Mouse (Mus musculus) thymus, postnatal 0 days (tissue): Measurements from ENCODE around the gene Lhx3. TPM values are rescaled to one million over a fixed set of nuclear protein-coding genes. Genes with fewer than 3 reads are reported as not detected.

Source experiments
- polyA plus RNA-seq: library from polyadenylated mRNA; unstranded; fragments of >200 nt; fragmentation: Nextera tagmentation; extraction: Ambion mirVana; gene quantifications from 2 replicates; pipeline ENCODE4 v1.2.1, GENCODE M21; 2015

The Lhx3 gene
- polyA plus RNA-seq, 1 experiment from 2014 or later: 0.17 TPM

Other genes starting within 250 kb of the Lhx3 start
- gene Camsap1, start 225.0 kb downstream of the Lhx3 start, polyA plus RNA-seq: 6.1 and 8.0 TPM in 2 replicates
- 76.2 and 78.7 TPM in 2 replicates for gene Ubac1, start 186.5 kb downstream of the Lhx3 start, polyA plus RNA-seq
- gene Nacc2, start 85.1 kb downstream of the Lhx3 start, polyA plus RNA-seq: 2.2 and 2.8 TPM in 2 replicates
- 15.2 and 15.3 TPM in 2 replicates for gene Qsox2, start 29.2 kb upstream of the Lhx3 start, polyA plus RNA-seq
- gene Ccdc187, start 86.3 kb upstream of the Lhx3 start, polyA plus RNA-seq: 0.04 TPM in 2 replicates
- 12.5 and 13.7 TPM in 2 replicates for gene Gpsm1, start 107.2 kb upstream of the Lhx3 start, polyA plus RNA-seq
- 22.2 and 24.5 TPM in 2 replicates for gene Dnlz, start 143.8 kb upstream of the Lhx3 start, polyA plus RNA-seq
- gene Card9, start 152.6 kb upstream of the Lhx3 start, polyA plus RNA-seq: 15.9 and 17.1 TPM in 2 replicates
- gene Snapc4, start 172.4 kb upstream of the Lhx3 start, polyA plus RNA-seq: 14.2 and 19.4 TPM in 2 replicates
- gene Entr1, start 181.0 kb upstream of the Lhx3 start, polyA plus RNA-seq: 164 and 184 TPM in 2 replicates
- 81.8 and 83.4 TPM in 2 replicates for gene Pmpca, start 181.1 kb upstream of the Lhx3 start, polyA plus RNA-seq
- 13.9 and 14.1 TPM in 2 replicates for gene Inpp5e, start 200.9 kb upstream of the Lhx3 start, polyA plus RNA-seq
- 12.4 and 12.9 TPM in 2 replicates for gene Sec16a, start 236.9 kb upstream of the Lhx3 start, polyA plus RNA-seq